Mouse (Mus musculus) limb, embryonic 12.5 days (tissue): ENCODE measurements around the gene Atp6v1f. TPM values are rescaled to one million over a fixed set of nuclear protein-coding genes. Genes with fewer than 3 reads are reported as not detected.

Source experiments
- polyA plus RNA-seq: library from polyadenylated mRNA; unstranded; fragments of >200 nt; fragmentation: Nextera tagmentation; extraction: Ambion mirVana; gene quantifications from 2 replicates; pipeline ENCODE4 v1.2.1, GENCODE M21; 2016

Atp6v1f gene
- polyA plus RNA-seq, 1 experiment from 2014 or later = 216 TPM

Other genes with a start within 250 kb of the Atp6v1f start
- 41.5 and 48.4 TPM in 2 replicates for gene Hilpda, start 195.2 kb upstream of the Atp6v1f start, polyA plus RNA-seq
- 0.29 and 0.65 TPM in 2 replicates for gene Fam71f2, start 188.1 kb upstream of the Atp6v1f start, polyA plus RNA-seq
- gene Fam71f1, start 148.6 kb upstream of the Atp6v1f start, polyA plus RNA-seq = not detected in 2 replicates
- 293 and 320 TPM in 2 replicates for gene Calu, start 119.6 kb upstream of the Atp6v1f start, polyA plus RNA-seq
- 0.31 and 1.1 TPM in 2 replicates for gene Opn1sw, start 79.2 kb upstream of the Atp6v1f start, polyA plus RNA-seq
- gene Ccdc136, start 71.4 kb upstream of the Atp6v1f start, polyA plus RNA-seq = 31.8 and 40.1 TPM in 2 replicates
- gene Flnc, start 34.5 kb upstream of the Atp6v1f start, polyA plus RNA-seq = 10.8 and 13.9 TPM in 2 replicates
- gene Atp6v1fnb, start 3.7 kb downstream of the Atp6v1f start, polyA plus RNA-seq = 0.64 TPM in 1 of 2 replicates, not detected in the other
- 38.7 and 41.6 TPM in 2 replicates for gene Kcp, start 40.2 kb downstream of the Atp6v1f start, polyA plus RNA-seq
- gene Irf5, start 58.9 kb downstream of the Atp6v1f start, polyA plus RNA-seq = 1.7 and 2.2 TPM in 2 replicates
- gene Tnpo3, start 142.2 kb downstream of the Atp6v1f start, polyA plus RNA-seq = 106 TPM in 2 replicates
- 5.2 and 6.2 TPM in 2 replicates for gene Tspan33, start 226.5 kb downstream of the Atp6v1f start, polyA plus RNA-seq